Mouse (Mus musculus): ENCODE measurements around the gene Isyna1. TPM values are rescaled to one million over a fixed set of nuclear protein-coding genes. Genes with fewer than 3 reads are reported as not detected.

Isyna1 gene
- 10 to 100 TPM; 15.4 to 28.2 TPM for total RNA-seq (2021)
- long read RNA-seq, experiment 1, transcript Isyna1-201 (11 exons, 1,836 nt) = major isoform, 12 of 15 reads
- long read RNA-seq, experiment 1, partial matches to known transcripts = 1 of 15 reads
- long read RNA-seq, experiment 1, other reads (novel, unspliced or antisense) = 1 of 15 reads
- long read RNA-seq, experiment 2, transcript Isyna1-201 (11 exons, 1,836 nt) = major isoform, 8 of 9 reads
- long read RNA-seq, experiment 2, partial matches to known transcripts = 0 of 9 reads
- long read RNA-seq, experiment 2, other reads (novel, unspliced or antisense) = 0 of 9 reads

- peak; percentile 89 to 90 for DNase-seq
These were observed at the start of gene Isyna1 for GRCm38 (mm10) chr8:70593961-70594609. Gene Isyna1, plus strand, starts transcription at chr8:70594373.

- no peak for DNase-seq
These were observed 47.8 kb upstream of the Isyna1 start for GRCm38 (mm10) chr8:70546412-70546811.

GRCm38 (mm10) chr8:70547762-70548161, 46.4 kb upstream of the Isyna1 start:
- no peak for DNase-seq

GRCm38 (mm10) chr8:70549412-70550184, 44.6 kb upstream of the Isyna1 start:
- DNase-seq = no peak

- peak; percentile 70 to 71 for DNase-seq
These were observed 42.5 kb upstream of the Isyna1 start for GRCm38 (mm10) chr8:70551558-70552161.

GRCm38 (mm10) chr8:70552836-70553235, 41.3 kb upstream of the Isyna1 start:
- DNase-seq = peak in 1 of 2 experiments; percentile 68

- peak; percentile 82 to 87 for DNase-seq
These were observed 40.4 kb upstream of the Isyna1 start for GRCm38 (mm10) chr8:70553740-70554139.

- no peak for DNase-seq
These were observed 39.0 kb upstream of the Isyna1 start for GRCm38 (mm10) chr8:70555079-70555747.

GRCm38 (mm10) chr8:70558334-70558733, 35.8 kb upstream of the Isyna1 start:
- peak in 1 of 2 experiments; percentile 41 for DNase-seq

GRCm38 (mm10) chr8:70558983-70559382, 35.2 kb upstream of the Isyna1 start:
- no peak for DNase-seq

GRCm38 (mm10) chr8:70560096-70560495, 34.1 kb upstream of the Isyna1 start:
- DNase-seq = peak; percentile 76 to 88

GRCm38 (mm10) chr8:70560564-70560963, 33.6 kb upstream of the Isyna1 start:
- peak in 1 of 2 experiments; percentile 44 for DNase-seq

GRCm38 (mm10) chr8:70561357-70561756, 32.8 kb upstream of the Isyna1 start:
- peak in 1 of 2 experiments; percentile 50 for DNase-seq

- DNase-seq = peak; percentile 80 to 91
These were observed 32.2 kb upstream of the Isyna1 start for GRCm38 (mm10) chr8:70561809-70562535.

- DNase-seq = peak; percentile 61 to 67
These were observed 31.4 kb upstream of the Isyna1 start for GRCm38 (mm10) chr8:70562802-70563201.

GRCm38 (mm10) chr8:70563763-70564387, 30.3 kb upstream of the Isyna1 start:
- no peak for DNase-seq

- no peak for DNase-seq
These were observed 29.4 kb upstream of the Isyna1 start for GRCm38 (mm10) chr8:70564696-70565235.

GRCm38 (mm10) chr8:70565561-70565960, 28.6 kb upstream of the Isyna1 start:
- peak; percentile 58 to 65 for DNase-seq

GRCm38 (mm10) chr8:70570360-70570759, 23.8 kb upstream of the Isyna1 start:
- DNase-seq = no peak

- peak; percentile 68 to 86 for DNase-seq
These were observed 23.2 kb upstream of the Isyna1 start for GRCm38 (mm10) chr8:70570990-70571389.
